Mouse (Mus musculus): ENCODE results near the gene Fbxl13. TPM values are rescaled to one million over a fixed set of nuclear protein-coding genes. Genes with fewer than 3 reads are reported as not detected.

Fbxl13 gene
- polyA plus RNA-seq, 1 experiment from 2014 or later, result 0.32 TPM

DNA sequence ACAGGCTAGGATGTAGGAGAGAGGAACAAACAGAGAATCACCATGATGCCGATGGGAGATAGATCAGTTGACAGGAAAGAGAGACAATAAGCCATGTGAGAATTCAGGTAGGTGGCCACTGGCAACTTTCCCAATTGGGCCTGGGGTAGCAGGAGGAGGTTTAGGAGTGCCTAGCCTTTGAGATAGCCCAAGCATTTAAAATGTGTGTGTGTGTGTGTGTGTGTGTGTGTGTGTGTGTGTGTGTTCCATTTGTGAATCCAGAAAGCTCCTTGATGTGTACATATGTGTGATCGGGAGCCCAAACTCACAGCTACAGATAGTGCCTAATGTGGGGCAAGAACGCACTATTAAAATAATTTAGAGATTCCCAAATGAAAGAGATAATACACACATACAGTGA, 67.3 kb downstream of the Fbxl13 start:
- DNase-seq (ENCODE audit: low spot score) (no peak), ATAC-seq (ENCODE audit: low FRiP score) (no peak)
- 87% methylated on average over 3 of the region's 3 CpGs for WGBS
- Histone ChIP-seq H3K4me2 (replicated peaks; ENCODE audit: low read depth, low read length) (no peak overlapping the region), H3K36me3 (ENCODE audit: control insufficient read depth, insufficient read depth, low read length) (no peaks in the 10 kb centered on the region), H3K9me3 (ENCODE audit: control insufficient read depth, low read length) (no peaks in the 10 kb centered on the region), H3K4me3 (ENCODE audit: low read depth, low read length) (no peak overlapping the region), H3K9ac (ENCODE audit: low read depth, low read length) (no peak overlapping the region), H3K27ac (ENCODE audit: low read depth, low read length) (no peak overlapping the region), H3K27me3 (ENCODE audit: control insufficient read depth, insufficient read depth, low read length) (no peaks in the 10 kb centered on the region), H3K4me1 (replicated peaks; ENCODE audit: control insufficient read depth, insufficient read depth, low read length) (no peaks in the 10 kb centered on the region)

DNA sequence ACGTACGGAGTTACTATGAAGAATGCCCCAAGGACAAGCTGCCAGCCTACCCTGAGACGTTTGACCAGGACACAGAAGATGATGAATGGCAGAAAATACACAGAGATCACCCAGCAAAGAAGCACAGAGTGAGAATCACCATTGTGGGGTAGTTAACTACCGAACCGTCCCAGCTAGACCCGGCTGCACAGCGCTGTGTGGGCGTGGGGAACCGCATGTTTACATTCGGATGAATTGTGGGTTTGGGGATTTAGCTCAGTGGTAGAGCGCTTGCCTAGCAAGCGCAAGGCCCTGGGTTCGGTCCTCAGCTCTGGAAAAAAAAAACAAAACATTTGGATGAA, 70.3 kb downstream of the Fbxl13 start:
- ATAC-seq (ENCODE audit: low FRiP score), result no peak
- H3K4me3 ChIP-seq (ENCODE audit: low read depth, low read length), result no peak overlapping the region
- H3K27me3 ChIP-seq (ENCODE audit: control insufficient read depth, insufficient read depth, low read length), result no peaks in the 10 kb centered on the region
- H3K4me1 ChIP-seq (replicated peaks; ENCODE audit: control insufficient read depth, insufficient read depth, low read length), result no peaks in the 10 kb centered on the region
- H3K36me3 ChIP-seq (ENCODE audit: control insufficient read depth, insufficient read depth, low read length), result no peaks in the 10 kb centered on the region
- no peak overlapping the region for H3K9ac ChIP-seq (ENCODE audit: low read depth, low read length)
- DNase-seq (ENCODE audit: low spot score), result no peak
- H3K4me2 ChIP-seq (replicated peaks; ENCODE audit: low read depth, low read length), result no peak overlapping the region
- no peak overlapping the region for H3K27ac ChIP-seq (ENCODE audit: low read depth, low read length)
- no peaks in the 10 kb centered on the region for H3K9me3 ChIP-seq (ENCODE audit: control insufficient read depth, low read length)
- 82% methylated on average over 13 of the region's 13 CpGs for WGBS

DNA sequence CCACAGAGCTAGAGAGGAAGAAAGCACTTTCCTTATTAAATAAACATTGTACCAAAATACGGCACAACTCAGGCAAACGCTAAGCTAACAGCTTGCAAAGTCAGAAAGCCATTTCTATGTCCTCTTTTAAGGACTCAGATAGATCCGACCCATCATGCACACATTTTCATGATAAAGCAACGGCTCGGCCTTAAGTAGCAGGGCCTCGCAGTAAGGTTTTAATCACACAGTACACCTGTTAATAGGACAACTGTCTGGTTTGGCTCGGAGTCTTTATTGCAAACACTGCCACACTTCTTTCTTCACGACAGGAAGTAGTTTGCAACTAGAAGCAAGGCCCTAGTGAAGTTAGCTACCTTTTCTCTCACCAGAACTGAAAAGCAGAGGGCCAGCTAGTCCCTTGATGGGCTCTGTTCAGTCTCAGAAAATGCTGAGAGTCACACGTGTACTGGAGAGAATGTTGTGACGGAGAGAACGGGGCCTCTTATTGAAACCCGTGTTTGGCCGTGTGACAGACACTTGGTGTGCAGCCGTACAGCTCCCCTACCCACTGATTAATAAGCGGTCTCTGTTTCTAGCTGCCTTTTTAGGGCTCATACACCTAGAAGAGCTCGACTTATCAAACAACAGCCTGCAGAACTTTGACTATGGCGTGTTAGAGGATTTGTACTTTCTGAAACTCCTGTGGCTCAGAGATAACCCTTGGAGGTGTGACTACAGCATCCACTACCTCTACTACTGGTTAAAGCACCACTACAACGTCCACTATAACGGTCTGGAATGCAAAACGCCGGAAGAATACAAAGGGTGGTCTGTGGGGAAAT, 70.8 kb downstream of the Fbxl13 start:
- no peaks in the 10 kb centered on the region for H3K36me3 ChIP-seq (ENCODE audit: control insufficient read depth, insufficient read depth, low read length)

DNA sequence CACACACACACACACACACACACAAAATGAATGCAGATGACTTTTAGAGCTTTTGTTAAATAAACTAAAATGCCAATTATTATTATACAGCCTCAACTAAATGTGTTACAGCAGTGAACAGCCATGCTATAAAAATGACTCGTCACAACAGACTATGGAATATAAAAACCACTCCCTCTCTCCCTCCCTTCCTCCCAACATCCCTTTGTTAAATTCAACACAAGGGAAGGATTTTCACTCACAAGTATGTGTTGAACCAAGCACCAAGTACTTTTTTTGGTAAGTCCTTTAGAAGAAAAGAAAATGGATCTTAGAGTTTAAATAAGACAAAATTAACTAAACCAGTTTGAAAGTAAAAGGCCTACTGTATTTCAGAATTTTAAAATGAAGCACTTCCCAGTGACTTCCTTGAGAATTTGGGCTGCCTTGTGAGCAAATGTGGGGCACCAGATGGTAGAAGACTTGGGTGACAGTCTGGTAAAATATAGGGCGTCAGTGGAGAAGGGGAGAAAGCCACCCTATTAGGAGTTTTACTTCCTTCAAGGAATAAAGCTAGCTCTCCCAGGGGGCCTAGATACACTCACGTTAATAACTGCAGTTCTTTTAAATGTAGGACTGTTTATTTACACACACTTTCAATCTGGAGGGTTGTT, 72.5 kb downstream of the Fbxl13 start:
- H3K9ac ChIP-seq (ENCODE audit: low read depth, low read length), result no peak overlapping the region
- H3K36me3 ChIP-seq (ENCODE audit: control insufficient read depth, insufficient read depth, low read length), result no peaks in the 10 kb centered on the region
- no peak overlapping the region for H3K4me2 ChIP-seq (replicated peaks; ENCODE audit: low read depth, low read length)
- no peaks in the 10 kb centered on the region for H3K27me3 ChIP-seq (ENCODE audit: control insufficient read depth, insufficient read depth, low read length)
- H3K4me1 ChIP-seq (replicated peaks; ENCODE audit: control insufficient read depth, insufficient read depth, low read length), result no peaks in the 10 kb centered on the region
- DNase-seq (ENCODE audit: low spot score) (no peak), ATAC-seq (ENCODE audit: low FRiP score) (no peak)
- WGBS, result 69% methylated on average over 3 of the region's 3 CpGs
- H3K27ac ChIP-seq (ENCODE audit: low read depth, low read length), result no peak overlapping the region
- H3K9me3 ChIP-seq (ENCODE audit: control insufficient read depth, low read length), result no peaks in the 10 kb centered on the region
- no peak overlapping the region for H3K4me3 ChIP-seq (ENCODE audit: low read depth, low read length)

More for the DNA sequence above, 70.8 kb downstream of the Fbxl13 start:
- Histone ChIP-seq H3K4me2 (replicated peaks; ENCODE audit: low read depth, low read length) (no peak overlapping the region), H3K27ac (ENCODE audit: low read depth, low read length) (no peak overlapping the region), H3K4me1 (replicated peaks; ENCODE audit: control insufficient read depth, insufficient read depth, low read length) (no peaks in the 10 kb centered on the region), H3K27me3 (ENCODE audit: control insufficient read depth, insufficient read depth, low read length) (no peaks in the 10 kb centered on the region), H3K4me3 (ENCODE audit: low read depth, low read length) (no peak overlapping the region), H3K9me3 (ENCODE audit: control insufficient read depth, low read length) (no peaks in the 10 kb centered on the region), H3K9ac (ENCODE audit: low read depth, low read length) (no peak overlapping the region)
- DNase-seq (ENCODE audit: low spot score) (no peak), ATAC-seq (ENCODE audit: low FRiP score) (no peak)
- WGBS, result 84% methylated on average over 21 of the region's 21 CpGs

DNA sequence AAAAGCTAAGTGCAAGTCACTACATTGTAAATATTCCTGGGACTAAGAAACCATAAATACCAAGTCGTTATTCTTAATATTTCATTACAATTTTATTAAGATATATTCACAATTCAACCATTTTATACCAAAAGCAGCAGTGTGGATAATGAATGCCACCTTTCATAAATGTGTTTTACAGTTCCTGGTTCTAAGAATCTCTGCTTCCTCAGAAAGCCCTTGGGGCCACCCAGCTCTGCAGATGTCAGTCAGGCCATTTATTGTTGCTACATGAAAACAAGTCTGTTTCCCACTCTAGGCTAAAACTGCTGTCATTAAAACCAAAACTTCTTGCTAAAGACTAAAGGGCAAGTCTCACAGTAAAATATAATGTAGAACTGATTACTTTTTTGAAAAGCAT, 77.7 kb downstream of the Fbxl13 start:
- no peaks in the 10 kb centered on the region for H3K36me3 ChIP-seq (ENCODE audit: control insufficient read depth, insufficient read depth, low read length)
- H3K4me2 ChIP-seq (replicated peaks; ENCODE audit: low read depth, low read length), result no peak overlapping the region
- DNase-seq (ENCODE audit: low spot score), result no peak
- H3K9me3 ChIP-seq (ENCODE audit: control insufficient read depth, low read length), result no peaks in the 10 kb centered on the region
- ATAC-seq (ENCODE audit: low FRiP score), result no peak
- no peak overlapping the region for H3K9ac ChIP-seq (ENCODE audit: low read depth, low read length)
- no peak overlapping the region for H3K27ac ChIP-seq (ENCODE audit: low read depth, low read length)
- H3K4me3 ChIP-seq (ENCODE audit: low read depth, low read length), result no peak overlapping the region
- no peaks in the 10 kb centered on the region for H3K4me1 ChIP-seq (replicated peaks; ENCODE audit: control insufficient read depth, insufficient read depth, low read length)
- WGBS, result 81% methylated on average over 1 of the region's 1 CpGs
- no peaks in the 10 kb centered on the region for H3K27me3 ChIP-seq (ENCODE audit: control insufficient read depth, insufficient read depth, low read length)

GRCm38 (mm10) chr5:21565392-21566065, 79.9 kb downstream of the Fbxl13 start:
- H3K9ac ChIP-seq (ENCODE audit: low read depth, low read length), result no peak overlapping the region
- ATAC-seq (ENCODE audit: low FRiP score) (no peak), DNase-seq (ENCODE audit: low spot score) (no peak)
- H3K9me3 ChIP-seq (ENCODE audit: control insufficient read depth, low read length), result no peaks in the 10 kb centered on the region
- no peaks in the 10 kb centered on the region for H3K4me1 ChIP-seq (replicated peaks; ENCODE audit: control insufficient read depth, insufficient read depth, low read length)
- no peaks in the 10 kb centered on the region for H3K27me3 ChIP-seq (ENCODE audit: control insufficient read depth, insufficient read depth, low read length)
- H3K36me3 ChIP-seq (ENCODE audit: control insufficient read depth, insufficient read depth, low read length), result no peaks in the 10 kb centered on the region
- no peak overlapping the region for H3K4me2 ChIP-seq (replicated peaks; ENCODE audit: low read depth, low read length)
- no peak overlapping the region for H3K27ac ChIP-seq (ENCODE audit: low read depth, low read length)
- WGBS, result 94% methylated on average over 9 of the region's 9 CpGs
- H3K4me3 ChIP-seq (ENCODE audit: low read depth, low read length), result no peak overlapping the region

DNA sequence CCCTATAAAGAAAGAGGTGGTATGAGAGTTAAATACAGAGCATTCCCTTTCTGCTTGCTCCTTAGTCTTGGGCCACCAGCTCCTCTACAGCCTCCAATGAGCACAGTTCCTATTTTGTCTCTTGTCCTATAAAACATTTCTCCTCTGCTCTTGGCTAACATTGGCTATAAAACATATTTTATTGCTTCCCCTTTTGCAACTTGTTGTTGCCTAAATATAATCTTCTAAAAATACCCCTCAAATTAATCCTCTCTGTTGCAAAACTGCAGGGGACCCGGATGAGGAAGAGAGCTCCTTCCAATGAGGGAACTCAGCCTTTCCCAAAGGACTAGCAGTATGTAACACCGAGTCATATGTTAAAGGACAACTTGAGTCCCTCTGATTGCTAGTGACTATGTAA, 81.5 kb downstream of the Fbxl13 start:
- no peak overlapping the region for H3K27ac ChIP-seq (ENCODE audit: low read depth, low read length)
- WGBS, result 90% methylated on average over 2 of the region's 2 CpGs
- no peaks in the 10 kb centered on the region for H3K9me3 ChIP-seq (ENCODE audit: control insufficient read depth, low read length)
- H3K27me3 ChIP-seq (ENCODE audit: control insufficient read depth, insufficient read depth, low read length), result no peaks in the 10 kb centered on the region
- no peaks in the 10 kb centered on the region for H3K4me1 ChIP-seq (replicated peaks; ENCODE audit: control insufficient read depth, insufficient read depth, low read length)
- DNase-seq (ENCODE audit: low spot score) (no peak), ATAC-seq (ENCODE audit: low FRiP score) (no peak)
- H3K4me2 ChIP-seq (replicated peaks; ENCODE audit: low read depth, low read length), result no peak overlapping the region
- H3K36me3 ChIP-seq (ENCODE audit: control insufficient read depth, insufficient read depth, low read length), result no peaks in the 10 kb centered on the region
- no peak overlapping the region for H3K9ac ChIP-seq (ENCODE audit: low read depth, low read length)
- no peak overlapping the region for H3K4me3 ChIP-seq (ENCODE audit: low read depth, low read length)

GRCm38 (mm10) chr5:21556502-21556901, 88.9 kb downstream of the Fbxl13 start:
- Histone ChIP-seq H3K27ac (ENCODE audit: low read depth, low read length) (no peak overlapping the region), H3K4me2 (replicated peaks; ENCODE audit: low read depth, low read length) (no peak overlapping the region), H3K36me3 (ENCODE audit: control insufficient read depth, insufficient read depth, low read length) (no peaks in the 10 kb centered on the region), H3K4me3 (ENCODE audit: low read depth, low read length) (no peak overlapping the region), H3K9ac (ENCODE audit: low read depth, low read length) (no peak overlapping the region), H3K4me1 (replicated peaks; ENCODE audit: control insufficient read depth, insufficient read depth, low read length) (no peaks in the 10 kb centered on the region), H3K9me3 (ENCODE audit: control insufficient read depth, low read length) (no peaks in the 10 kb centered on the region), H3K27me3 (ENCODE audit: control insufficient read depth, insufficient read depth, low read length) (no peaks in the 10 kb centered on the region)
- no peak for DNase-seq (ENCODE audit: low spot score)
- 85% methylated on average over 3 of the region's 3 CpGs for WGBS
- ATAC-seq (ENCODE audit: low FRiP score), result no peak
